Mouse (Mus musculus): ENCODE results near the gene Cxcr4. TPM values are rescaled to one million over a fixed set of nuclear protein-coding genes. Genes with fewer than 3 reads are reported as not detected.

The Cxcr4 gene
- under 1 TPM; 0.04 to 0.14 TPM for polyA plus RNA-seq (2012; fragmentation: generic; extraction: Trizol)

GRCm38 (mm10) chr1:128592211-128592741 is at the start of gene Cxcr4:
Gene Cxcr4 (minus strand): TSS chr1:128592293.

Other genes with a start within 250 kb of the Cxcr4 start
- 10 to 100 TPM; 37.1 to 53.2 TPM for gene Mcm6, start 232.6 kb downstream of the Cxcr4 start, polyA plus RNA-seq (2012; fragmentation: generic; extraction: Trizol)
- gene Dars, start 174.9 kb downstream of the Cxcr4 start, polyA plus RNA-seq (2012; fragmentation: generic; extraction: Trizol) = 10 to 100 TPM in 1 of 2 experiments, 1 to 10 TPM in 1; 2.7 to 20.4 TPM

Measured in C3H10T1/2 (cell line).